Mouse (Mus musculus) small intestine, adult 2 months (tissue): Measurements from ENCODE around the gene Bahd1.

Source experiments
- CTCF ChIP-seq: fragments of 200-500 bp; IDR thresholded peaks from 2 replicates; pipeline ENCODE4 v1.5.1; 2012; ENCODE audit warnings: low read depth, mild to moderate bottlenecking, control low read depth, inconsistent platforms, low read length, moderate library complexity, mixed read lengths; ENCODE audit not compliant: insufficient replicate concordance, insufficient read length; ENCODE audit errors: extremely low read depth
- POLR2A ChIP-seq: fragments of 200-500 bp; IDR thresholded peaks from 2 replicates; pipeline ENCODE4 v1.6.1; 2012; ENCODE audit warnings: low read depth, mild to moderate bottlenecking, control low read depth, inconsistent platforms, low read length, moderate library complexity

- TF ChIP-seq CTCF = no peak
- TF ChIP-seq POLR2A = peak; percentile 47; the same call in 1 of the 2 replicates
These were observed 1.2 kb downstream of the Bahd1 start for GRCm38 (mm10) chr2:118901175-118902031.
